Mouse (Mus musculus) erythroblast, embryonic 14.5 days (primary cell): Measurements from ENCODE around the gene Ly6g6d.

Experiments
- GATA1 ChIP-seq: IDR thresholded peaks from 2 replicates; pipeline ENCODE4 v1.6.1; 2012; ENCODE audit warnings: low read length, inconsistent platforms, mixed read lengths
- TAL1 ChIP-seq: IDR thresholded peaks from 3 replicates; pipeline ENCODE4 v1.6.1; 2012; ENCODE audit warnings: low read length, inconsistent platforms, mixed read lengths

DNA sequence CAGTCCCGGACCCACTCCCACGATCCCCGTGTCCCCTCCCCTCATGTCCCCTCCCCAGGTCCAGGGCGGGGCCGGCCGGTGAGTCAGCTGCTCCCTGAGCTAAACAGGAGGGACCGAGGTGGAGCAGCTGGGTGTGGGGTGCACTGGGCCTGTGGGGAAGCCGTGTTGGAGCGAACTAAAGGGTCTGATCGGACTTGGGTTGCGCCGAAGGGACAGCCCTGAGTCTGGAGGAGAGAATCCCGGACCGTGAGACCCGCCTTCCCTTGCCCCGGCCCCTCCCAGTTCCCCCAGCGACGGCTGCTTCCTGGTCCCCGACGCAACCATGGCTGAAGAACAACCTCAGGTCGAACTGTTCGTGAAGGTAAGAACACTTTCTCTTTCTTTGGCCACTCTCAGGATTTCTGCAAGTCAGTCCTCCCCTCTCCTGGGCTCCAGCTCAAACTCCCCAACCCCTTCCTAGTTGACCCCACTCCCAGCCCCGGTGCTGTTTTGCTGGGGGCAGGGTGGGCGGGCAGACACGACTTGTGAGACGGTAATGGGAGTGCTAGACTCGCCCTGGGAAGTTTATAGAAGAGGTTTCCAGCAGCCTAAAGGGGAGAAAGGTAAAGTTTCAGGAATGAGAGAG is 27.6 kb downstream of the Ly6g6d start:
- TF ChIP-seq GATA1 (no peak), TAL1 (no peak)
